Mouse (Mus musculus): ENCODE measurements around the gene Ascc1. TPM values are rescaled to one million over a fixed set of nuclear protein-coding genes. Genes with fewer than 3 reads are reported as not detected.

The Ascc1 gene
- 27.0 TPM for total RNA-seq (2023)

DNA sequence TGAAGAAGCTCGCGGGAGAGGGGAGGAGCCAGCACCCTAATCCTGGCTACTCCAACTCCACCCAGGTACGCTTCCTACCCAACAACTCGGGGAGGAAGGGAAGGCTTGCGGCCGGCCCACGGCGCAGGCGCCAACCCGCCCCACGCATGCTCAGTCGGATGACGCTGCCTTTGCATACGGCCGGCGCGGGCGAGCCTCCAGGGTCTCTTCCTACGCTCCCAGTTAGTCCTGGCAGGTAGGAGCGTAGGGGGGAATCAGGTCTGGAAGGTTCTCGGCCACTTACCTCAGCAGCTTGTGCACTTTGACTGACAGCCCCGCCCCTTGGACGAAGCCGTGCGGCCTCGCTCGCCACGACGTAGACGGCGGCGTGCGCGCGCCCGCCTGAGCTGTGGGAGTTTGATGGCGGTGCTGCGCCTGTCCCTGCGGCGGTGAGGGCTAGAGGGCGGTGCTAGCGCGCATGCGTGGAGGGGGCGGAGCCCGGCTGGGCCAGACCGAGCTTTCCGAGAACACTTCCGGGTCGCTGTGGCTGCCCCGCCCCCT is at the start of gene Ascc1, which contains the start of gene Anapc16:
Gene Ascc1 (plus strand): TSS at position 133 of the 540 bp plus-strand sequence.
Gene Anapc16 (minus strand): TSS at position 463 of the 540 bp plus-strand sequence.

DNA sequence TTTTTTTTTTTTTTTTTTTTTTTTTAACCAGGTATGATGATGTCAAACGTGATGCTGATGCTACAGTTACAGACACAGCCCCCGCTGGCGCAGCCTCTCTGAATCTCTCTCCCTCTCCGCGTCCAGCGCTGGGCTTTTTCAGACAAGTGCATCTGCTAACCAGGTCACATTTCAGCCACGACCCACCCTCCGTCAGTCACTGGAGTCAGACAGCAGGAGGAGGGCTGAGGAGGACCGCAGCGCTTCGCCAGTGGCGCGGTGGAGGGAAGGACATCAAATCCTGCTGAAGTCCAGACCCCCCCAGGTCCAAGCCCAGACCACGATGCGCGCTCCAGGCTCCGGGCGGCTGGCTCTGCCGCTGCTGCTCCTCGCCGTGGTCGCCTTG is 103.5 kb downstream of the Ascc1 start, which contains the start of gene Spock2:
Gene Spock2 (plus strand): TSS at position 74 of the 385 bp plus-strand sequence.

Other genes starting within 250 kb of the Ascc1 start
- gene Dnajb12, start 123.2 kb upstream of the Ascc1 start, total RNA-seq (2023) = 43.4 TPM
- gene Ddit4, start 51.0 kb upstream of the Ascc1 start, total RNA-seq (2023) = 28.9 TPM
- 48.9 TPM for gene Anapc16, start 330 bp downstream of the Ascc1 start, total RNA-seq (2023)
- gene Spock2, start 103.4 kb downstream of the Ascc1 start, total RNA-seq (2023) = 4.7 TPM
- gene Chst3, start 216.5 kb downstream of the Ascc1 start, total RNA-seq (2023) = 9.6 TPM

All from CD8-positive naive resting alpha-beta T cell, adult 57 days (primary cell).